Mouse (Mus musculus): ENCODE results near the gene Elf2. TPM values are rescaled to one million over a fixed set of nuclear protein-coding genes. Genes with fewer than 3 reads are reported as not detected.
"Not testable (repeated sequence)": the region's sequence is repeated elsewhere in the genome, so short reads cannot be mapped to it uniquely, and the experiment has no call there.

The Elf2 gene
- total RNA-seq, 2 experiments from 2014 or later: 48.5 to 51.8 TPM

- intact Hi-C loops (cut with DNase I): no loop called here
Observed at GRCm38 (mm10) chr3:51358660-51359557, 18.4 kb upstream of the Elf2 start.

GRCm38 (mm10) chr3:51358181-51358580, 17.7 kb upstream of the Elf2 start:
- Histone ChIP-seq H3K27ac (no peak overlapping the region), H3K4me3 (peak overlapping the region; percentile 33; the same call in 1 of the 2 replicates)
- no peak for TF ChIP-seq CTCF (IDR thresholded peaks at IDR 0.05)
- peak; percentile 49 to 69 for DNase-seq (ENCODE audit: extremely low spot score in 1 of 2, low spot score in 2 of 2)
- intact Hi-C loops (cut with DNase I): no loop called here

More at GRCm38 (mm10) chr3:51358660-51359557, 18.4 kb upstream of the Elf2 start:
- Histone ChIP-seq H3K27ac (no peak overlapping the region), H3K4me3 (peak overlapping the region; percentile 42)
- DNase-seq (ENCODE audit: extremely low spot score in 1 of 2, low spot score in 2 of 2): peak; percentile 37 to 56
- no peak for TF ChIP-seq CTCF (IDR thresholded peaks at IDR 0.05)

GRCm38 (mm10) chr3:51357624-51358023, 17.2 kb upstream of the Elf2 start:
- intact Hi-C loops (cut with DNase I): no loop called here
- no peak for TF ChIP-seq CTCF (IDR thresholded peaks at IDR 0.05)
- no peak for DNase-seq (ENCODE audit: extremely low spot score in 1 of 2, low spot score in 2 of 2)
- H3K27ac ChIP-seq: no peak overlapping the region
- H3K4me3 ChIP-seq: no peak overlapping the region; the same call in 1 of the 2 replicates

GRCm38 (mm10) chr3:51357078-51357477, 16.6 kb upstream of the Elf2 start:
- no peak for DNase-seq (ENCODE audit: extremely low spot score in 1 of 2, low spot score in 2 of 2)
- TF ChIP-seq CTCF (IDR thresholded peaks at IDR 0.05): no peak
- no peak overlapping the region for H3K4me3 ChIP-seq
- no peak overlapping the region for H3K27ac ChIP-seq
- intact Hi-C loops (cut with DNase I): no loop called here

- intact Hi-C loops (cut with DNase I); H3K4me3 ChIP-seq; DNase-seq (ENCODE audit: extremely low spot score in 1 of 2, low spot score in 2 of 2); H3K27ac ChIP-seq: not testable (repeated sequence)
Observed at GRCm38 (mm10) chr3:51354956-51355355, 14.5 kb upstream of the Elf2 start.

- H3K27ac ChIP-seq: no peak overlapping the region
- no peak overlapping the region for H3K4me3 ChIP-seq
- intact Hi-C loops (cut with DNase I): no loop called here
- TF ChIP-seq CTCF (IDR thresholded peaks at IDR 0.05): no peak
- DNase-seq (ENCODE audit: extremely low spot score in 1 of 2, low spot score in 2 of 2): no peak
Observed at GRCm38 (mm10) chr3:51354034-51354427, 13.6 kb upstream of the Elf2 start.

GRCm38 (mm10) chr3:51353325-51354033, 13.0 kb upstream of the Elf2 start:
- no peak overlapping the region for H3K27ac ChIP-seq

GRCm38 (mm10) chr3:51350806-51351205, 10.3 kb upstream of the Elf2 start:
- no peak for DNase-seq (ENCODE audit: extremely low spot score in 1 of 2, low spot score in 2 of 2)
- Histone ChIP-seq H3K4me3 (no peak overlapping the region), H3K27ac (no peak overlapping the region)
- intact Hi-C loops (cut with DNase I): no loop called here
- TF ChIP-seq CTCF (IDR thresholded peaks at IDR 0.05): no peak

More at GRCm38 (mm10) chr3:51353325-51354033, 13.0 kb upstream of the Elf2 start:
- intact Hi-C loops (cut with DNase I): loop anchor here (1.0 kb wide), 1 partner anchor 64 kb away; no protein-coding TSS in a partner anchor
- H3K4me3 ChIP-seq: no peak overlapping the region
- TF ChIP-seq CTCF (IDR thresholded peaks at IDR 0.05): peak; percentile 81
- peak in 1 of 2 experiments; percentile 24 for DNase-seq (ENCODE audit: extremely low spot score in 1 of 2, low spot score in 2 of 2)

GRCm38 (mm10) chr3:51348646-51349238, 8.3 kb upstream of the Elf2 start:
- intact Hi-C loops (cut with DNase I): no loop called here
- Histone ChIP-seq H3K27ac (no peak overlapping the region), H3K4me3 (no peak overlapping the region)
- no peak for DNase-seq (ENCODE audit: extremely low spot score in 1 of 2, low spot score in 2 of 2)
- no peak for TF ChIP-seq CTCF (IDR thresholded peaks at IDR 0.05)

- H3K27ac ChIP-seq; intact Hi-C loops (cut with DNase I); H3K4me3 ChIP-seq; DNase-seq (ENCODE audit: extremely low spot score in 1 of 2, low spot score in 2 of 2): not testable (repeated sequence)
- peak; percentile 10; the same call in 1 of the 2 replicates for TF ChIP-seq CTCF (IDR thresholded peaks at IDR 0.05)
Observed at GRCm38 (mm10) chr3:51345017-51345416, 4.6 kb upstream of the Elf2 start.

GRCm38 (mm10) chr3:51344182-51344581, 3.7 kb upstream of the Elf2 start:
- H3K27ac ChIP-seq; H3K4me3 ChIP-seq; DNase-seq (ENCODE audit: extremely low spot score in 1 of 2, low spot score in 2 of 2); intact Hi-C loops (cut with DNase I): not testable (repeated sequence)

GRCm38 (mm10) chr3:51343260-51343659, 2.8 kb upstream of the Elf2 start:
- intact Hi-C loops (cut with DNase I): no loop called here
- Histone ChIP-seq H3K4me3 (no peak overlapping the region), H3K27ac (no peak overlapping the region)
- no peak for DNase-seq (ENCODE audit: extremely low spot score in 1 of 2, low spot score in 2 of 2)
- TF ChIP-seq CTCF (IDR thresholded peaks at IDR 0.05): no peak
